ENCODE assay signal across 8 mouse cellular contexts in the genomic region with DNA sequence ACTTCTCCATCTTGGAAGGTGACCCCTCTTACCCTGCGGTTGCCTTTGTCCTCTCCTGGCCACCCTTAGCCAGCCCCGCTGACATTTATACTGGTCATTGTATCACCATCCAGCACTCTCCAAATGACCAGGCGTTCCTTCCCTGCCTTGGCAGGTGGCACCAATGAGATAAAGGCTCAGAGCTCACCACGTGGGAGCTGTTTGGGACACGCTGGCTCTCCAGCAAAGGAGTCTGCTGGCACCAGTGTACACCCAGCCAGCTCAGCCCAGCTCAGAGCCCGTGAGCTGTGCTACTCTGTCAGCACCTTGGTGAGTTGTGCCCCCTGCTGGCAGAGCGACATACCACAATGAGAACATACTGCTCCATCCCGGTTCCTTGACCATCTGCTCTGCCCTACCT. TPM values are rescaled to one million over a fixed set of nuclear protein-coding genes. Genes with fewer than 3 reads are reported as not detected.
DNase-seq lines count a peak whose midpoint lies in the region; ATAC-seq lines count a peak whose summit lies in the region.

TSS of gene Adprhl1 (minus strand) at position 144 of the 400 bp plus-strand sequence.

- H3K4me2 ChIP-seq in hindbrain, embryonic 11.5 days (replicated peaks; ENCODE audit: low read depth, low read length), result no peak within 1 kb of the TSS

- no peak within 1 kb of the TSS for H3K9ac ChIP-seq in hindbrain, embryonic 11.5 days (ENCODE audit: low read depth, low read length)

- H3K9me3 ChIP-seq in hindbrain, embryonic 11.5 days (ENCODE audit: control insufficient read depth, low read length), result no peaks in the 10 kb centered on the region

- whole genome bisulfite sequencing in hindbrain, embryonic 11.5 days, result 41% methylated on average over 8 of the region's 8 CpGs

- H3K27me3 ChIP-seq in hindbrain, embryonic 11.5 days (ENCODE audit: control insufficient read depth, insufficient read depth, low read length), result no peaks in the 10 kb centered on the region

- no peak within 1 kb of the TSS for H3K27ac ChIP-seq in hindbrain, embryonic 11.5 days (ENCODE audit: low read depth, low read length)

- peak; percentile 79 for DNase-seq in NIH3T3 (ENCODE audit: low read depth)
- peak; percentile 72 for DNase-seq in cerebellum, adult 9-10 months
- DNase-seq in frontal cortex, adult 2 months (ENCODE audit: extremely low spot score in 1 of 2, low spot score in 1 of 2), result peak; percentile 28 to 84
- peak; percentile 72 for DNase-seq in hindbrain, embryonic 11.5 days (ENCODE audit: low spot score)
- DNase-seq in layer of hippocampus, postnatal 10 days (ENCODE audit: low spot score in 2 of 2), result peak; percentile 82 to 86
- DNase-seq in lung, postnatal 14 days, result peak; percentile 80
- peak; percentile 74 for DNase-seq in retina, embryonic 14.5 days (ENCODE audit: low spot score)
- peak; percentile 57 to 58 for DNase-seq in thymus, postnatal 36 days

- H3K4me3 ChIP-seq in hindbrain, embryonic 11.5 days (ENCODE audit: low read depth, low read length), result no peak within 1 kb of the TSS

- H3K36me3 ChIP-seq in hindbrain, embryonic 11.5 days (ENCODE audit: control insufficient read depth, insufficient read depth, low read length), result no peaks in the 10 kb centered on the region; the same call in 1 of the 2 replicates

- 0 out of 2 replicates have a peak, but pooled peaks have one; percentile 30 for ATAC-seq in hindbrain, embryonic 11.5 days (ENCODE audit: low FRiP score)

- no peaks in the 10 kb centered on the region for H3K4me1 ChIP-seq in hindbrain, embryonic 11.5 days (replicated peaks; ENCODE audit: control insufficient read depth, insufficient read depth, low read length)

RNA-seq across cellular contexts. Expression of gene Adprhl1, which starts in this region (rescaled TPM):
- 0.30 and 0.40 TPM in 2 replicates for polyA plus RNA-seq in frontal cortex, adult 2 months (2012; rRNA removed)
- 0.26 and 0.32 TPM in 2 replicates for polyA plus RNA-seq in hindbrain, embryonic 11.5 days (2014; fragmentation: Nextera tagmentation; extraction: Ambion mirVana)
- 1 to 10 TPM; 2.2 to 3.1 TPM for total RNA-seq in layer of hippocampus, postnatal 10 days (2021)

Comparison
In these comparisons a context has a peak if more than half of its experiments do, and no peak if none do; other contexts are left out.
1. Peak in DNase-seq in frontal cortex, adult 2 months; RNA of the gene not detected or under 1 TPM.
2. Peak in DNase-seq and ATAC-seq in hindbrain, embryonic 11.5 days; RNA of the gene not detected or under 1 TPM.